Mouse (Mus musculus) kidney, adult 11 months (tissue): ENCODE data around the gene Tom1.

Experiments
- DNase-seq: peaks from one replicate; pipeline ENCODE4 v3.0.0; 2022

Tom1 gene

GRCm38 (mm10) chr8:75046303-75046702, 12.8 kb downstream of the Tom1 start:
- no peak for DNase-seq

DNA sequence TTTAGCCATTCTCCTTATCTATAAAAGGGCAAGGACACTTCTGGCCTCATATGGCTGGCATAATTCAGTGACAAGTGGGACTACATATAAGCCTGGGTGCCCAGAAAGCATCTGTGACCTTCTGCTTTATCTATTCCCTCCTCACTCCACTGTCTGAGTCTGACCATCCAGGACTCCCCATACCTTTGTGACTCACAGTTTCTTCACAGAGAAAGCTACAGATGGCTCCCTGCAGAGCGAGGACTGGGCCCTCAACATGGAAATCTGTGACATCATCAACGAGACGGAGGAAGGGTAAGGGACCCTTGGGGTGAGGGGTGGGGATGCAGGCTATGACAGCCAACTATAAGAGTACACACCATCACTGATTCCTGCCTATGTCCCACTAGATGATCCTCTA, 14.3 kb downstream of the Tom1 start:
- DNase-seq, result no peak

DNA sequence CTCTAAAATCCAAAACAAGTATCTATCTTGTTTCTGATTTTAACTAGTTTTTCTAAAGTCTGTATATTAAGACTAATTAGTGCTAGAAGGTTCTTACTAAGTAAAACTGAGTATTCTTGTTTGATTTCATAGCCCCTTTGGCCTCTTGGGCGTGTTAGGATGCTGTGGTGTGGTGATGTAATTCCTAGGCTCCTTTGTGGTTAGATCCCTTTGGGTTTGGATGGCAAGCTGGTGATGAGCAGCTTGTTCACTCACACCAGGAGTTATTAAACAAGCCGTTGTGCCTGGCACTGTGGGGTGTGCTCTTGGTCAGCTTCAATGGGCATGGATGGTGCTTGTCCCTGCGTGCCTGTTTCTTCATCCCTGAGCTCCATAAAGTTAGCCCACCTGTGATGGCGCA, 19.8 kb downstream of the Tom1 start:
- DNase-seq, result no peak

- no peak for DNase-seq
These were observed 22.2 kb downstream of the Tom1 start for GRCm38 (mm10) chr8:75055673-75056072.

- DNase-seq, result no peak
These were observed 26.5 kb downstream of the Tom1 start for GRCm38 (mm10) chr8:75060022-75060421.

DNA sequence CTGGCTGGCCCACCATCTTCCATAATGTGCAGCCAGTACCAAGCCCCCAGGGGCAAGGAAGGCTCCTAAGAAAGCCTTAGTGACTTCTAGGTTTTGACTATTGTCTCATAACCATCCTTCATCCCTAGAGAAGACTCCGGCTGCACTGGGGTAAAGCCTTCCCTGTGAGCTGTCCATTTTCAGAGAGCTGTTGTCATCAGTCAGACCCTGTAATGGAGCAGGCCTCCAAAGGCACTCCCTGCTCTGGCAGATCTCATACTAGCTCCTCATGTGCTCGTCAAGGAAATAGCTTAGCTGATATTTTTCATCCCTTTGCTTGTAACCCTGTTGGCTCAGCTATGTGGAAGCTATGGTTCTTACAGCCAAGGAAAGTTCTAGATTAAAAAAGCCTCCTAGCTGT, 27.3 kb downstream of the Tom1 start:
- no peak for DNase-seq

DNA sequence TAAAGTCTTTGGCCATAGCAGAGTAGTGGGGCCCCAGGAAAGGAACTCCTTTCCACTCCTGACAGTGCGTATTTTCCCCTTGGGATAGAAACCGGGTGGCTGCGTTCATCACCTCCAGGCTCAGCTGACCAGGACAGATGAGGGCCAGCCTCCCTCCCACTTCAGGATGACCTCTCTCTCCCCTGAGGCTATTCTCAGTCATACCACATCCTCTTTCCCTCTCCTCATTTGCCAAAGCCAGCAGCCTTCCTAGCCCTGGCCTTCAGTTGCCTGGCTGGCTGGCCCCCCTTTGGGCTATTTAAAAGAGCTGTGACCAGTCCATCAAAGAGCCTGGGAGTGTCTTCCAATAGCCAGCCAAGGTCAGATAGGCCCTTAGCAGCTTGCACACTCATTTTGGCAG, 29.8 kb downstream of the Tom1 start:
- no peak for DNase-seq

DNA sequence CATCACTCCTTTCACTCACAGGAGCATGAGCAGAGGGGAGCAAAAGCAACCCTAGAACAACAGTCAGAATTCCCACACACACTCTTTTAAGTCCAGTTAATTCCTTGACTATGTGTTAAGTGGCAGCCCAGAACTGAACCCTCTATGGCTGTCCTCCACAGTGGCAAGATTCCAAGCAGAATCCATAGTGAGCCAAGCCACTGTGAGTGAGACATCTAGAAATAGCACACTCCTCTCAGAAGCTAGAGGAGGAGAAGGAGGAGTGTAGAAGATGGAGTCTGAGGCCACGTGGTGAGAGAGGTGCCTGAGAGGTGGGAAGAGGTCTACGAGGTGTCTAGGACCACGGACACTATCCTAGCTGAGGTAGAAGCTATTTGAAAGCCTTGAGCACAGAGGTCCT, 31.3 kb downstream of the Tom1 start:
- DNase-seq, result no peak

- DNase-seq, result no peak
These were observed 33.8 kb downstream of the Tom1 start for GRCm38 (mm10) chr8:75067287-75067686.

DNA sequence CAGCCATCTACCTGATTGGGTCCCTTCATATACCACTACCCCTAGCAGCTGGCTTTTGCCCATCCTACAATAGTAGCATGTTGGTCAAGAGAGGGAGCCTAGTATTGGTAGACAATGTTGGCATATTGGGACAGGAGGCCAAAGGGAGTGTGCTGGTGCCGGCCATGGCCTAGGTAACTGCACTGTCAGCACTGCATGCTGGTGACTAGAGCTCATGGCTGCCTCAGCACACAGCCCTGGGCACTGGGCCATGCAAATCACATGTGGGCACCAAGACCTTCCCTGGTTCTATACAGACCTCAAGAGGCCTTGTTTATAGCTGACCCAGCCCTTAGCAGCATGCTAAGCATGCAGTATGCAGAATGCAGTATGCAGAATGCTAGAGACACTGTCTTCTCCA, 36.8 kb downstream of the Tom1 start:
- peak; percentile 36 for DNase-seq

DNA sequence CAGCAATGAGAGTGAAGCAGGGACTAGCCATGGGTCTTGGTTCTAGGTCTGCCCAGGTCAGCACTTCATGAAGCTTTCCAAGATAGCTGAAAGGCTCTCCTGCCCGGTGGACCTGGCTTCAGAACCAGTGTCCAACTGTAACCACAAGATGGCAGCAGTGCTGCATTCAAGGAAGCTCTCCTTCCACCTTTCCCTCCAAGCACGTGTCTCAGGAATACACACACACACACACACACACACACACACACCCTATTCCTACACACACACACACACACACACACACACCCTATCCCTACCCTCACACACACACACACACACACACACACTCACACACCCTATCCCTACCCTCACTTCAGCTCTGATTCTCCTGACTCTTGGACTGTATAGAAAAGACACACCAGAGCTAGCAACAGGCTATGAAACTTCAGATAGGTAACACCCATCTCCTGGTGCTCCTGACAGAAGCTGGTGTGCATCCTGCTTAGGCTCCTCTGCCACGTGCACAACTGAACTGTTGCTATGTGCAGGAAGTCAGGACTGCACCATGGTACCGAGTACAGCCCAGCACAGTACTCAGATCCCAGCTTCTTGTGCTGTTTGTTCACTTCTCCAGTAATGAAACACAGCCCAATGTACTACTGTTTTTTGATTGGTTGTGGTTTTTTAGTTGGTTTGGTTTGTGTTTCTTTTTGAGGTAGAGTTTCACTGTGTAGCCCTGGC, 38.3 kb downstream of the Tom1 start:
- peak; percentile 79 for DNase-seq

DNA sequence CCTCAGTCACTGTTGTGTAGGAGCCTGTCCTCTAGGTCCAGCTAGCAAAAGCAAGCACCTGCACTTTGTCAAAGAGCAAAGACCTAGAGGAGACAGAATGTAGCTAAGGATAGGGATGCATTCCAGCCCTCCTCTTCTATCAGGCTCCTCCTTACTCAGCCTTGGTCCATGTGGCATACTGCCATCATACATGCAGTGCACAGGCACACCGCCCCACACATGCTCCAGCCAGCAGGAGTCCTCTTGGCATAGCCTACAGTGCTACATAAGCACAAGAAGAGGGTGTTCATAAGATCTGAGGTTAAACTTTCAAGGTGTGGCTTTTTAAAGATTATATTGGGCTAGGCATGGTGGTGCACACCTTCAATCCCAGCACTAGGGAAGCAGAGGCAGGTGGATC, 41.4 kb downstream of the Tom1 start:
- no peak for DNase-seq

DNA sequence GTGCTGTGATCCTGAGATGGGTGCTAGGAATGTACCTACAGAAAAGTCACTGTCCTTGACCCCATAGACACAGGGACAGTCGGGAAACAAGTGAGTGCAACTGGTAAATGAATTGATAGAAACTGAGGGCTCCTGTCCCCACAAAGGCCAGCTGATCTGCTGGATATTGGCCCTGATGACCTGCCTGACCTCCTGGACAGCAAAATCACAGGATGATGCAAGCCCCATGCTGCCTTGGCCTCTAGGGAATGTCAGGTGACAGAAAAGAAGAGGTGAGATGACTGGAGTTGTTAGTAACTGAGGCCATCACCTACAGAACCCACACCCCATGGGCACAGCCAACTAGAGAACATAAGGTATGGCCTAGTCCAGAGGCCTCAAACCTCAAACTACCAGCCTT, 44.7 kb downstream of the Tom1 start:
- no peak for DNase-seq

GRCm38 (mm10) chr8:75078851-75079250, 45.3 kb downstream of the Tom1 start:
- DNase-seq, result no peak

DNA sequence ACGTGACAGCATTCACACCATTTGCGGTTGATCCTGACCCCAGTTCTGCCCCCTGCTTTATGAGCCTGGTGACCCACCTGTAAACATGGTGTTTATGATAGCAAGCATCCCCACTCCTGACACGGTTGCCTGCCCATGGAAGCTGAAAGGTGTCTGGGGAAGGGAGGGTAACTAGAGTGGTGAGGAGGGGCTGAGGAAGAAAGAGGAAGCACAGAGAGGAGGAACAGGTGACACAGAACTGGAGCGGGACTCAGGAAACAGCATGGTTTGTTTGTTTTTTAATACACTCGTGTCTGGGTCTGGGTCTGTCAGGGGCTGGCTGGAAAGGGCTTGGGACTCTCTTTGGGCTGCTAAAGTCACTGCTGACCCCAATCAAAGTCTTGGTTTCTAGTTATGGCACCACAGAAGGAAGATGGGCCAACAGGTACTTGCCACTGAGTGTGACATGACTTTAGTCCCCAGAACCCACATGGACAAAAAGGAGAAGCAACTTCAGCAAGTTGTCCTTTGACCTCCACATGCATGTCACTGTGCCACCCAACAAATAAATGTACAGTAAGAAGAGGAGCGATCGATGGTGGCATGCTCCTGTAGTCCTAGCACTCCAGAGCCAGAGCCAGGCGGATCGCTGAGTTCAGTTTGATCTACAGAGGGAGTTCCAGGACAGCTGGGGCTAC, 48.0 kb downstream of the Tom1 start:
- no peak for DNase-seq

GRCm38 (mm10) chr8:75082181-75082805, 48.8 kb downstream of the Tom1 start:
- DNase-seq, result no peak

DNA sequence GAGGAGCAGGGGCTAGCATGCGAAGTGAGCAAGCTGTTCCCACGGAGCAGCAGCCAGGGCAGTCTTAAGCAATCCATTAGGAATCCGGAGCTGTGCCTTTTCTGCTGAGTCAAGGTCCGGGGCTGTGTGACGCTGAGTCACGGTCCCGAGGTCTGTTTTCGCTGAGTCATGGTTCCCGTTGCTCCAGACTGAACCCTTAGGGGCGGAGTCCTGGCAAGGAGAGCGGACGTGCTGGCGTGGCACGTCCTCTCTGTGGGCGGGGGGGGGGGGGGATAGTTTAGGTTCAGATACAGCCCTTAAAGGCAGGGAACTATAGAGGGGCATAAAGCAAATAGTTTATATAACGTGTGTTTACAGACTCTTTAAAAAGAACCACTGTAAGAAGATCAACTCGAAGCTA, 50.3 kb downstream of the Tom1 start:
- peak; percentile 95 for DNase-seq

- DNase-seq, result no peak
These were observed 51.0 kb downstream of the Tom1 start for GRCm38 (mm10) chr8:75084382-75085064.

- no peak for DNase-seq
These were observed 52.5 kb downstream of the Tom1 start for GRCm38 (mm10) chr8:75086002-75086401.

DNA sequence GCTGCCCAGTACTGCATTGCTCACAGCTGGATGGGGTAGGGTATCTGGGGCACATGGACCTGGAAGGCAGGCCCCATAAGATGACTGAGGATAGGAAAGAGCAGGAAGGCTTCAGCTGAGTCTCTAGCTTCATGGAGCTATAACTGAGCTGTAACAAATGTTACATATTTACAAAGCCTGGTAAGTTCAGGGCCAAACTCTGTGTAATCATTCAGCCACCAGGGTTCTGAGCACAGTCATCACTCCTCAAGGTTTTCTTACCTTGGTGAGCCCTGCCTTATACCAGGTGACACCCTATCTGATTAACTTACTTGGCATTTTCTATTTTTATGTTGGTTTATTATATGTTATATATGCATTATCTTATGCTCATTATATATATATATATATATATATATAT, 53.6 kb downstream of the Tom1 start:
- peak; percentile 38 for DNase-seq

DNA sequence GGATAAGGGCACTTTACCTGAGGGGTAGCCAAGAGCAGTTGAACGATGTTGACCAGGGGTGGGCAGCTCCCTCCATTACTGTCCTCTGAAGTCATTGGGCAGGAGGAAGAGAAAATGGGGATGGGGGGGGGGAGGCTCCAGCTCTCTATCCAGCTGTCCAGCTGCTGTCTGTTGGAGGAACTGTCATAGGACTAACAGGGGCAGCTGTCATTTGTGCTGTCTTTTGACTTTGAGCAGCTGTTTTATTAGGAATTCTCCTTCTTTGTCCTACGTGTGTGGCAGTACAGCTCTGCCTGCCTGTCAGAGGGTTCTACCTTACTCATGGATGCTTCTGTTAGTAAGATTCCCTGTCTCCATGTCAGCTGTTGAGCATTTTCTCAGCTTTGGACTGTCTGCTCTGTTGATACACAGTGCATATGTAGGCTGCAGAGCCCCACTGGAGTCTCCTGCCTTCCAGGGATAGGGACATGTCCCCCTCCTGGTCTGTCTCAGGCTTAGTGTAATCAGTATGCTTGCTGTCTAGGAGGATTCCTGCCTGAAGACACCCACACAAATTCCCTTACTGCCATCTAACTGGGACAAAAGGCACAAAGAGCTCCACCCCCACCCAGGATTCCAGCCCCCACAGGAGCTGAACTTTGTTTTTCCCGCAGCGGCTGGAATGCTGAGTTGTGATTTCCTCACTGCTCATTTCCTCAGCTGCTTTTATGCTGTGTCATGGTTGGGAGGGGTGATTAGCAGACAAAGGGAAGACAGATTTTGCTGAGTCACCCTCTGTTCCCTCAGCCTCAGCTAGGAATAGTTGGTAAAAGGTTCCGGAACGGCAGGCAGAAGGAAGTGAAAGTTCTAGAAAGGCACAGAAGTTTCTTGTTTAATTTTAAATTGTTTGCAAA, 55.7 kb downstream of the Tom1 start:
- DNase-seq, result peak; percentile 88

GRCm38 (mm10) chr8:75090781-75091365, 57.4 kb downstream of the Tom1 start:
- DNase-seq, result no peak
